Mouse (Mus musculus) testis, adult 2 months (tissue): ENCODE data around the gene Ap3s2.

ENCODE experiments used
- CTCF ChIP-seq: fragments of 200-500 bp; IDR thresholded peaks from 2 replicates; pipeline ENCODE4 v1.5.1; 2012; ENCODE audit warnings: low read depth, mild to moderate bottlenecking, inconsistent platforms, low read length, moderate library complexity; ENCODE audit not compliant: control insufficient read depth, insufficient read depth, insufficient replicate concordance
- POLR2A ChIP-seq: fragments of 200-500 bp; IDR thresholded peaks from 2 replicates; pipeline ENCODE4 v1.6.1; 2012; ENCODE audit warnings: low read depth, mild to moderate bottlenecking, inconsistent platforms, low read length, moderate library complexity; ENCODE audit not compliant: control insufficient read depth

DNA sequence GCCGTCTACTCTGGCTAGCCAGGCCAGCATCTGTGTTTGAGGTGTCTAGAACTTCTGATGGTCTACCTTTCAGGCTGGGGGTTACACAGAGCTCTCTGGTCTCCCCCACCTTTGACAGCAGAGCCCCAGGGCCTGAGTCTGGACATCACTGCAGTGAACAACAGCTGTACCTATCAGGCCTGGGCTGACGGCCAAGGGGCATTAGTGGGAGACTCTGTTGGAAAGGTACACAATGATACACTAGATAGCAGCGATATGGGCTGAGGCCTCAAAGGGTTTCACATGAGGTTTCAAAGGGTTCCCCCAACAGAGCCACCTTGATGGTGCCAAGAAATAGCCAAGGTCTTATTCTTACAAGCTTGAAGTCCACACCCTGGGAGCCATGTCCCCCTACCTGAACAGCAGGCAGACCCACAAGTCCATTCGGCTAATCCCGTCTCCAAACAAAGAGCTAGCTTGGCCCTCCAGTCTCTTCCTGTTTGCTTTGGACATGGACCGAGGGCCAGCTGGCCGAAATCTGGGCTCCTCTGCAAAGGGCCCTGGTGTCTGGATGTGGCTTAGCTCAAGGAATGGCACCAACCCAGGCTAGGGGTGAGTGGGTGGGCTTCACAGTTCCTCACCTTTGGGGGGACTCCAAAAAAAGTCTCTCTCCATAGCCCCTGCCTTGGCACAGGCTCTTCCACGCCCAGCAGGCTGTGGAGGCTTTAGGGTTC lies 76.2 kb downstream of the Ap3s2 start:
- TF ChIP-seq CTCF (no peak), POLR2A (no peak)
